Mouse (Mus musculus) limb, embryonic 14.5 days (tissue): ENCODE data around the gene Tmem129. TPM values are rescaled to one million over a fixed set of nuclear protein-coding genes. Genes with fewer than 3 reads are reported as not detected.

Experiments
- ATAC-seq: fragments of 200-750 bp; cut with Nextera tagmentation; 2 replicates; pipeline ENCODE4 v1.8.0; 2017; ENCODE audit warnings: low read depth, moderate number of reproducible peaks, moderate TSS enrichment; ENCODE audit not compliant: low FRiP score
- DNase-seq: peaks from one replicate; pipeline ENCODE4 v3.0.0-alpha.2; 2015; ENCODE audit warnings: low spot score
- H3K27ac ChIP-seq: fragments of 300-500 bp; sonication (generic); replicated peaks from 2 replicates; pipeline ENCODE4 v1.5.1; 2014; ENCODE audit warnings: low read depth, mild to moderate bottlenecking, low read length, moderate library complexity, mixed read lengths
- H3K27me3 ChIP-seq: fragments of 300-500 bp; sonication (generic); 2 replicates; pipeline ENCODE4 v1.6.1; 2014; ENCODE audit warnings: low read length, mixed read lengths; ENCODE audit not compliant: control insufficient read depth, insufficient read depth
- H3K36me3 ChIP-seq: fragments of 300-500 bp; sonication (generic); 2 replicates; pipeline ENCODE4 v1.6.1; 2014; ENCODE audit warnings: mild to moderate bottlenecking, low read length, moderate library complexity, mixed read lengths; ENCODE audit not compliant: control insufficient read depth, insufficient read depth
- H3K4me1 ChIP-seq: fragments of 300-500 bp; sonication (generic); 2 replicates; pipeline ENCODE4 v1.6.1; 2014; ENCODE audit warnings: antibody characterized with exemption, low read length, mixed read lengths; ENCODE audit not compliant: control insufficient read depth, insufficient read depth
- H3K4me2 ChIP-seq: fragments of 300-500 bp; sonication (generic); replicated peaks from 2 replicates; pipeline ENCODE4 v1.6.1; 2014; ENCODE audit warnings: low read depth, mild to moderate bottlenecking, low read length, moderate library complexity; ENCODE audit not compliant: severe bottlenecking
- H3K4me3 ChIP-seq: fragments of 300-500 bp; sonication (generic); replicated peaks from 2 replicates; pipeline ENCODE4 v1.5.1; 2014; ENCODE audit warnings: low read length
- H3K9ac ChIP-seq: fragments of 300-500 bp; sonication (generic); 2 replicates; pipeline ENCODE4 v1.6.1; 2014; ENCODE audit warnings: mild to moderate bottlenecking, low read depth, low read length, moderate library complexity; ENCODE audit not compliant: severe bottlenecking
- H3K9me3 ChIP-seq: fragments of 300-500 bp; sonication (generic); 2 replicates; pipeline ENCODE4 v1.6.1; 2016; ENCODE audit warnings: low read length; ENCODE audit not compliant: control insufficient read depth
- POLR2A ChIP-seq: fragments of 200-500 bp; IDR thresholded peaks from 2 replicates; pipeline ENCODE4 v1.8.0; 2012; ENCODE audit warnings: inconsistent platforms, mild to moderate bottlenecking, moderate library complexity, borderline replicate concordance; ENCODE audit not compliant: insufficient read depth, insufficient read length; ENCODE audit errors: extremely low read depth
- WGBS: fragments of 180-500 bp; shearing (Covaris S2); extraction: QIAGEN DNeasy Blood & Tissue Kit; methylation state at CpG from one replicate; pipeline ENCODE4 v1.1.7; 2014; 5-methylcytosine and 5-hydroxymethylcytosine counted together
- polyA plus RNA-seq, 2 experiments: library from polyadenylated mRNA; depleted of rRNA in 1 of 2; stranded (reverse) in 1 of 2; unstranded in 1 of 2; fragments of >200 nt; fragmentation: Nextera tagmentation in 1 of 2; extraction: Ambion mirVana in 1 of 2; gene quantifications; 2 replicates each; pipeline versions ENCODE4 v1.2.1 to v1.2.3; 2012 to 2014

Gene Tmem129
- polyA plus RNA-seq (2012; rRNA removed) (49.9 and 68.5 TPM in 2 replicates), polyA plus RNA-seq (2014; fragmentation: Nextera tagmentation; extraction: Ambion mirVana) (44.9 and 49.3 TPM in 2 replicates)

DNA sequence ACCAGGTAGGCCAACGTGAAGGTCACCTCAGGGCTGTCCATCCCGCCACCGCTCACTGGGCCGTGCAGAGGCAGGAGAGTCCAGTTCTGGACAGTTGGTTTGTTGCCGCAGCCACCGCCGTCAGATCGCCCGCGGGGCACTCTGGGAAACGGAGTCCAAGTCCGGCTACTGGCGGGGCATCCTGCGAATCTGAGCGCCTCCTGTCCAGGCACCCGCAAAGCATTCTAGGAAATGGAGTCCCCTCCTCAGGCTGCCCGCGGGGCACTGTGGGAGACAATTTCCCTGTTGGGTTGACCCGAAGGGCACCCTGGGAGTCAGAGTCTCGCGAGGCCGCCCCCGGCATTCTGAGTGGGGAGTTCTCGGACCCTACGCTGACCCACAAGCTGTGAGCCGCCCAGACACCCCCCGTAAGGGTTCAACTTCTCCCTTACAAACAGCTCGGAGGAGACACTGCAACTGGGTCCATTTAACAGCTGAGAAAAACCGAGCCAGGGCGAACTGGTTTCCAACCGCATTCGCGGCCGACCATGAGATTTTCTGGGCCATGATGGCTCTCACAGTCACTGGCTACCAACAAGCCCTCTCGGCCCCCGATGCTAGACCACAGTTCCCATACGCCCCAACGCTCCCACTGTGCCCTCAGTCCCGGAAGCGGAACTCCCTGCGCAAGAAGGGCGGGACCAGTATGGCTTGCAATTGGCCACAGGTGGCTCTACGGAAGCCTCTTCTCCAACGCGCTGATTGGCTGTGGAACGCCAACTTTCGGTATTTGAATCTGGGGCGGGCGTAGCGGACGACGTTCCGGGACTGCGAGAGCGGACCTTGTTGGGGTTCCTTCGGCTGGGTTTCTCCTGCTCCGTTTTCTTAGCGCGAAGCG is at the start of gene Tmem129, which contains the start of gene Tacc3:
TSS of gene Tmem129 (minus strand) at position 630 of the 877 bp plus-strand sequence.
TSS of gene Tacc3 (plus strand) at position 342 of the 877 bp plus-strand sequence.
- Histone ChIP-seq H3K9ac (peak within 1 kb of the TSS; percentile 67), H3K27ac (peak within 1 kb of the TSS; percentile 77), H3K9me3 (no peaks in the 10 kb centered on the region), H3K4me1 (peaks cover 13% of the 10 kb centered on the region), H3K27me3 (no peaks in the 10 kb centered on the region), H3K4me3 (peak within 1 kb of the TSS; percentile 68), H3K4me2 (peak within 1 kb of the TSS; percentile 86), H3K36me3 (peaks cover 46% of the 10 kb centered on the region)
- TF ChIP-seq POLR2A: peak; percentile 43; the same call in 1 of the 2 replicates
- ATAC-seq (peak; percentile 97), DNase-seq (peak; percentile 99)
- under 1% methylated on average over 58 of the region's 60 CpGs for WGBS

DNA sequence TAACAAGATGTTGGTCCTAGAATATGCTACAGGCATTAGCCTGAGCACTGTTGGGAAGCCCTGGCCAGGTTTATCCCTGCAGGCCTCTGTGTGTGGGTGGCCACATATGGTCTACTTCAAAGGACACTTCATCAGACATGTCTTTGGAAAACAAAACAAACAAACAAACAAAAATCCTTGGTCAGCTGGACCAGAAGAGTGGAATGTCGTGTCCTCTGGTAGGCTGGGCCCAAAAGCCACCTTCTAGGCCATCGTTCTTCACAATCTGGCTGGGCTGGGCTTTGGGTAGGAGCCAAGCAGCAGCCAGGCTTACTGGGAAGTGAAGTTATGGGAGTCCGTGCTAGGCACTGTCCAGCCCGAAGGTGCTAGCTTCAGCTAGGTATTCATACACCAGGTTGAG is 48.9 kb upstream of the Tmem129 start:
- H3K9me3 ChIP-seq: no peaks in the 10 kb centered on the region
- peaks cover 9% of the 10 kb centered on the region; the same call in 1 of the 2 replicates for H3K4me1 ChIP-seq
- H3K27me3 ChIP-seq: no peaks in the 10 kb centered on the region
- no peak overlapping the region for H3K4me3 ChIP-seq
- no peak overlapping the region for H3K27ac ChIP-seq
- no peaks in the 10 kb centered on the region for H3K36me3 ChIP-seq
- no peak for ATAC-seq
- no peak for TF ChIP-seq POLR2A
- DNase-seq: no peak
- 60% methylated on average over 4 of the region's 4 CpGs for WGBS
- H3K9ac ChIP-seq: no peak overlapping the region
- no peak overlapping the region for H3K4me2 ChIP-seq

DNA sequence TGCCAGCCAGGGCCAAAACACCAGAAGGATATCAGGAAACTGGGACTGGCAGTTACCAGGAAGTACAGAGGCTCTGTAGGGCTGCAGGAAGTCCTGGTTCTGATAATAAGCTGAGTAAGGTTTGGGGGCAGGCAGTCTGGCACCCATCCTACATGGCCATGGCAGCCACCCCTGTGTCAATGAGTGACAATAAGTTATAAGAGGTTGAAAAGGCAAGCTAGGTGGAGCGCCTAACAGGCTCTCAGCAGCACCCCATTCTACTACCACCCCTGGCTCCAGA is 48.1 kb upstream of the Tmem129 start:
- H3K27ac ChIP-seq: no peak overlapping the region
- DNase-seq (no peak), ATAC-seq (no peak)
- no peak for TF ChIP-seq POLR2A
- no peak overlapping the region for H3K9ac ChIP-seq
- H3K36me3 ChIP-seq: no peaks in the 10 kb centered on the region
- H3K4me2 ChIP-seq: no peak overlapping the region
- WGBS: 84% methylated on average over 1 of the region's 1 CpGs
- H3K9me3 ChIP-seq: no peaks in the 10 kb centered on the region
- H3K4me1 ChIP-seq: peaks cover 10% of the 10 kb centered on the region; the same call in 1 of the 2 replicates
- no peaks in the 10 kb centered on the region for H3K27me3 ChIP-seq
- no peak overlapping the region for H3K4me3 ChIP-seq

DNA sequence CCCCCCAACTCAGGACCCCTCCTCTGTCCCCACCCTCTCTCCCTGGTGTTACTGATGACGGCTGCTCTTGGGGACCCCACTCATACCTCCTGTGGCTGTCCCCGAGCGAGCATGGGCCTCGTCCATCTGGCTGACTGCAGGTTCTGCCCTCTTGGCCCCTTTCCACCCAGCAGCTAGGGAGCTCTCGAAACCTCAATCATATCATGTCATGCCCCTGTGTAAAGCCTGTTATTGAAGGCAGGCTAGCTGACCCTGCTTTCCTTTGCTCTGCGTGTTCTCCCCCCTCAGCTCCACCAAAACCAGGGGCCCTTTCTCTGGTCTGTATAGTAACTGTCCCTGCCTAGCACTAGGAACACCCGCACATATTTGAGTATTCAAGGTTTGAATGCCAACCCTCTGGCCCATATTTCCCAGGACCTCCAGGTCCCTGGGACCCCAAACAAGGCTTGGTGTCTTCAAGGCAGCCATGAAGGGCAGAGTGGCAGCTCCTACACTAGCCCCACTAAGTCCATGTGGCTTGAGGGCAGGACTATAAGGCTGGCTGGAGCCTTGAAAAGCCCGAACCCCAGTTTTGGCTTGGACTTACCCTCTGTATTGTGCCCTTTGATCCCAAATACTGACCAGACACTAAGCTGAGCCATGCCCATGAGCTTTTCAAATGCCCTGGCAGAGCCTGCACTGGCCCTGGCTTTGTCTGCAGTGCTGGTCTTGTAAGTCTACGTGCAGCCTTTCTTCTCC is 47.6 kb upstream of the Tmem129 start:
- H3K9me3 ChIP-seq: no peaks in the 10 kb centered on the region
- no peak overlapping the region for H3K4me2 ChIP-seq
- H3K4me1 ChIP-seq: peaks cover 10% of the 10 kb centered on the region; the same call in 1 of the 2 replicates
- H3K9ac ChIP-seq: 0 out of 2 replicates have a peak overlapping the region, but pooled peaks have one; percentile 4
- WGBS: 53% methylated on average over 9 of the region's 9 CpGs
- ATAC-seq (no peak), DNase-seq (no peak)
- H3K4me3 ChIP-seq: no peak overlapping the region
- H3K27me3 ChIP-seq: no peaks in the 10 kb centered on the region
- no peaks in the 10 kb centered on the region for H3K36me3 ChIP-seq
- no peak overlapping the region for H3K27ac ChIP-seq
- TF ChIP-seq POLR2A: no peak

DNA sequence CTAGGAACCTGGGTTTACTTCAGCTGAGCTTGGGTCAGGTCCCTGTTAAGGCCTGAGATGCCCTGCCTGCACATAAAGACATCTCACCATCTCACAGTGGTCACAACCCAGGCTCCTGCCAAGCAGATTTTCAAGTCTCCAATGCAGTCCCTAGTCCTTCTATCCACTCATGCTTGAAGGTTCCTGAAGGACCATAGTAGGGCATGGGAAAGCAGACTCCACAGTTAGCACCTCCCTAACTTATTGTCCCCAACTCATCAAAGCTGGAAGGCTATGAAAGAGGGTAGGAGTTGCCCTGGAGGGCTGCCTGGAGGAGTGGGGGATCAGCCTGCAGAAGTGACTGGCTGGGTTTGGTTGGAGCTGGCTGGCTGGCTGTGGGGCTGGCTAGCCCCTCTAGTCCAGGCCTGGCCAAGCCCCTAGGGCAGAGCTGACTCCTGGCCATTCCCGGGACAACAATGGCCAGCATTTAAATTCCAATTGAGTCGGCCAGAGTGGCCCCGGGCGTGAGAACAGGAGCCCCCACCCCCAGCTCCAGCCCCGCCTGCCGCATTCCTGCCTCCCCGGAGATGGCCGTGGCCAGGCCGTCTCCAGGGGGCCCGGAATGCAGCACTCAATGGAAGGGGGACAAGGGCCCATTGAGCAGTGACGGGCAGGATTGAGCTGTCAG is 46.9 kb upstream of the Tmem129 start:
- DNase-seq (no peak), ATAC-seq (no peak)
- TF ChIP-seq POLR2A: no peak
- Histone ChIP-seq H3K9me3 (no peaks in the 10 kb centered on the region), H3K27me3 (no peaks in the 10 kb centered on the region), H3K27ac (no peak overlapping the region), H3K9ac (0 out of 2 replicates have a peak overlapping the region, but pooled peaks have one; percentile 4), H3K4me3 (no peak overlapping the region), H3K4me1 (peaks cover 16% of the 10 kb centered on the region), H3K4me2 (no peak overlapping the region), H3K36me3 (no peaks in the 10 kb centered on the region)
- 9% methylated on average over 8 of the region's 11 CpGs for WGBS
